Mouse (Mus musculus) CH12.LX (cell line): ENCODE results near the gene Nemp1. TPM values are rescaled to one million over a fixed set of nuclear protein-coding genes. Genes with fewer than 3 reads are reported as not detected.
A peak's percentile ranks its signal among the peaks of the same experiment; 100 is the strongest.

ENCODE experiments used
- DNase-seq: peaks from one replicate; pipeline ENCODE4 v3.0.0-alpha.2; 2013; ENCODE audit errors: extremely low read depth
- H3K27ac ChIP-seq: 2 replicates; pipeline ENCODE4 v1.5.1; 2012; ENCODE audit warnings: low read depth, mild to moderate bottlenecking, control low read depth, moderate library complexity; ENCODE audit not compliant: insufficient read depth
- H3K27me3 ChIP-seq: replicated peaks from 2 replicates; pipeline ENCODE3; 2012; ENCODE audit warnings: inconsistent platforms
- H3K36me3 ChIP-seq, 2 experiments: replicated peaks in 1 of 2; 2 replicates each; pipeline versions ENCODE3 to v1.6.1; 2012; ENCODE audit warnings: inconsistent platforms in 1 of 2, low read length in 1 of 2, mild to moderate bottlenecking in 1 of 2, mixed read lengths in 1 of 2, moderate library complexity in 1 of 2; ENCODE audit not compliant: control insufficient read depth in 1 of 2, insufficient read depth in 1 of 2
- H3K4me1 ChIP-seq, 2 experiments: 2 replicates each; pipeline ENCODE4 v1.6.1; 2012; ENCODE audit warnings: inconsistent platforms in 1 of 2, moderate library complexity in 1 of 2; ENCODE audit not compliant: insufficient read depth in 2 of 2, control insufficient read depth in 1 of 2
- H3K4me2 ChIP-seq: 2 replicates; pipeline ENCODE4 v1.6.1; 2012; ENCODE audit warnings: low read depth, mild to moderate bottlenecking, control low read depth; ENCODE audit not compliant: poor library complexity, insufficient read depth, severe bottlenecking
- H3K4me3 ChIP-seq, 3 experiments: fragments of 150-350 bp in 1 of 3; sonication (generic) in 1 of 3; replicated peaks in 1 of 3; 2 replicates each; pipeline versions ENCODE3 to v1.5.1; 2011 to 2012; ENCODE audit warnings: low read depth in 2 of 3, low read length in 2 of 3, mild to moderate bottlenecking in 2 of 3, moderate library complexity in 2 of 3, control low read depth in 1 of 3, improper control_type of control experiment in 1 of 3, inconsistent platforms in 1 of 3, mixed read lengths in 1 of 3; ENCODE audit not compliant: poor library complexity in 1 of 3
- H3K79me2 ChIP-seq: replicated peaks from 2 replicates; pipeline ENCODE4 v1.6.1; 2012; ENCODE audit warnings: mild to moderate bottlenecking, moderate library complexity; ENCODE audit not compliant: control insufficient read depth, poor library complexity, insufficient read depth, severe bottlenecking; ENCODE audit errors: extremely low read depth
- H3K9ac ChIP-seq: 2 replicates; pipeline ENCODE4 v1.6.1; 2012; ENCODE audit warnings: low read depth, mild to moderate bottlenecking, control low read depth, moderate library complexity; ENCODE audit not compliant: insufficient read depth
- H3K9me3 ChIP-seq: replicated peaks from 2 replicates; pipeline ENCODE3; 2012; ENCODE audit warnings: low read length, inconsistent platforms, mixed read lengths
- CHD1 ChIP-seq: IDR thresholded peaks from 2 replicates; pipeline ENCODE4 v1.6.1; 2012; ENCODE audit warnings: low read depth, low read length, improper control_type of control experiment, inconsistent platforms
- CTCF ChIP-seq, 2 experiments: IDR thresholded peaks in 1 of 2; conservative IDR thresholded peaks in 1 of 2; 2 replicates each; pipeline ENCODE4 v1.5.1; 2011 to 2012; ENCODE audit warnings: low read depth in 2 of 2, low read length in 2 of 2, improper control_type of control experiment in 1 of 2, inconsistent platforms in 1 of 2, mild to moderate bottlenecking in 1 of 2, moderate library complexity in 1 of 2
- E2F4 ChIP-seq: IDR thresholded peaks from 2 replicates; pipeline ENCODE4 v1.6.1; 2011; ENCODE audit warnings: low read depth, low read length, improper control_type of control experiment; ENCODE audit not compliant: insufficient replicate concordance
- EP300 ChIP-seq: IDR thresholded peaks from 2 replicates; pipeline ENCODE4 v1.6.1; 2011; ENCODE audit warnings: low read length, improper control_type of control experiment
- GABPA ChIP-seq: IDR thresholded peaks from 2 replicates; pipeline ENCODE4 v1.6.1; 2012; ENCODE audit warnings: low read depth, low read length, improper control_type of control experiment, inconsistent platforms; ENCODE audit not compliant: insufficient replicate concordance
- IRF4 ChIP-seq: IDR thresholded peaks from 2 replicates; pipeline ENCODE4 v1.6.1; 2014; ENCODE audit warnings: low read depth, mild to moderate bottlenecking, inconsistent platforms, low read length, improper control_type of control experiment
- JUN ChIP-seq: IDR thresholded peaks from 2 replicates; pipeline ENCODE4 v1.6.1; 2011; ENCODE audit warnings: low read depth, mild to moderate bottlenecking, low read length, improper control_type of control experiment, moderate library complexity; ENCODE audit not compliant: insufficient read depth
- KAT2A ChIP-seq: IDR thresholded peaks from 2 replicates; pipeline ENCODE4 v1.6.1; 2012; ENCODE audit warnings: low read length, improper control_type of control experiment, inconsistent platforms; ENCODE audit not compliant: insufficient replicate concordance
- MAFK ChIP-seq: IDR thresholded peaks from 2 replicates; pipeline ENCODE4 v1.6.1; 2011; ENCODE audit warnings: low read length, improper control_type of control experiment; ENCODE audit not compliant: insufficient replicate concordance
- MEF2A ChIP-seq: IDR thresholded peaks from 2 replicates; pipeline ENCODE4 v1.6.1; 2014; ENCODE audit warnings: low read depth, mild to moderate bottlenecking, inconsistent platforms, low read length, improper control_type of control experiment, borderline replicate concordance
- MXI1 ChIP-seq: IDR thresholded peaks from 2 replicates; pipeline ENCODE4 v1.6.1; 2011; ENCODE audit warnings: mild to moderate bottlenecking, low read depth, low read length, improper control_type of control experiment
- PAX5 ChIP-seq: IDR thresholded peaks from 2 replicates; pipeline ENCODE4 v1.6.1; 2012; ENCODE audit warnings: low read length, inconsistent platforms, mixed read lengths
- POLR2AphosphoS2 ChIP-seq: IDR thresholded peaks from 2 replicates; pipeline ENCODE4 v1.6.1; 2011; ENCODE audit warnings: low read depth, low read length, improper control_type of control experiment
- RAD21 ChIP-seq: IDR thresholded peaks from 2 replicates; pipeline ENCODE4 v1.6.1; 2011; ENCODE audit warnings: low read depth, mild to moderate bottlenecking, low read length, improper control_type of control experiment, moderate library complexity
- SIN3A ChIP-seq: IDR thresholded peaks from 2 replicates; pipeline ENCODE4 v1.6.1; 2012; ENCODE audit warnings: low read length, improper control_type of control experiment, inconsistent platforms
- UBTF ChIP-seq: IDR thresholded peaks from 2 replicates; pipeline ENCODE4 v1.6.1; 2012; ENCODE audit warnings: low read depth, mild to moderate bottlenecking, inconsistent platforms, low read length, improper control_type of control experiment, moderate library complexity
- ZC3H11A ChIP-seq: IDR thresholded peaks from 2 replicates; pipeline ENCODE4 v1.6.1; 2012; ENCODE audit warnings: low read depth, mild to moderate bottlenecking, inconsistent platforms, low read length, improper control_type of control experiment
- ZKSCAN1 ChIP-seq: IDR thresholded peaks from 2 replicates; pipeline ENCODE4 v1.6.1; 2012; ENCODE audit warnings: low read depth, inconsistent platforms, low read length, improper control_type of control experiment, borderline replicate concordance
- ZNF384 ChIP-seq: IDR thresholded peaks from 2 replicates; pipeline ENCODE4 v1.6.1; 2012; ENCODE audit warnings: low read depth, low read length, improper control_type of control experiment, inconsistent platforms
- dilution Hi-C: fragments of 300-500 bp; cut with MboI; formaldehyde crosslinking; loops from 2 replicates; pipeline ENCODE4 v1.14.3; 2020; ENCODE audit warnings: low sequenced_read_pairs; ENCODE audit not compliant: extremely low pct_unique_long_range_greater_than_20kb, extremely low pct_ligation_motif_present
- in situ Hi-C: fragments of 300-500 bp; cut with MboI; formaldehyde crosslinking; loops from 3 replicates; pipeline ENCODE4 v1.14.3; 2019; ENCODE audit warnings: low sequenced_read_pairs, low pct_ligation_motif_present, low pct_unique_long_range_greater_than_20kb, mixed read lengths
- polyA plus RNA-seq: library from polyadenylated mRNA; unstranded; fragments of >175 nt; gene quantifications from 2 replicates; pipeline ENCODE4 v1.2.1, GENCODE M21; 2012; ENCODE audit warnings: low read depth; ENCODE audit not compliant: insufficient read length
- total RNA-seq, 2 experiments: library from RNA; depleted of rRNA; stranded (reverse); fragments of 300-350 nt in 1 of 2; fragments of >200 nt in 1 of 2; gene quantifications; 2 replicates each; pipeline ENCODE4 v1.2.3; 2012 to 2014

The Nemp1 gene
- total and polyA plus RNA-seq, 3 experiments: 8.3 to 17.4 (median 13.2) TPM

DNA sequence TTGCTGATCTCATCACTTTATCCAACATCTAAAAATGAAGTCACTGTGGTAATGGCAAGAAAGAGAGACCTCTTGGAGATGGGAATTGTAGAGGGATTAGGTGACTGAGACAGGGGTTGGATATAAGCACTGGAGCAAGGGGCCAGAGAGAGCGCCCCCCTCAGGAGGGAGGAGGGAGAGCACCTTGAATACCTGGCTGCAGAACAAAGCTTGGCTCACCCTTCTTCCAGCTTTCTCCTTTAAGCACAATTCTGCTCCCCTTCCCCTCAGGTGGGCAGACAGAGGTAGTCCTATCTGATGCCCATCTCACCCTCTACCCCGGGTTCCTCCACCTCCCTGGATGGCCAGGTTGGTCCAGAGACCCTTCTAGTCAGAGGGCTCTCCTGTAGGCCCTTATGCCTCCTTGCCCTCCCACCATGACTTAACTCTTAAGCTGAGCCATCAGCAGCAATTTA, 38.1 kb downstream of the Nemp1 start, which contains the start of gene Myo1a:
Gene Myo1a (plus strand): TSS at position 405 of the 455 bp plus-strand sequence.
- Histone ChIP-seq H3K4me3 (no peak within 1 kb of the TSS), H3K27me3 (no peaks in the 10 kb centered on the region), H3K9me3 (no peaks in the 10 kb centered on the region), H3K36me3 (peaks cover 0 to 6% of the 10 kb centered on the region in 2 experiments)
- peak; percentile 28 to 45; a peak in 3 of 4 replicates for TF ChIP-seq CTCF (conservative IDR thresholded peaks at IDR 0.05 in 1 of 2, IDR thresholded peaks at IDR 0.05 in 1 of 2; ENCODE audit: low read depth in 2 of 2, low read length in 2 of 2)
- no peak for TF ChIP-seq UBTF
- TF ChIP-seq, all 38 proteins: peak for 1
- in situ Hi-C loops: no loop called here
- dilution Hi-C loops: no loop called here
- H3K79me2 ChIP-seq: no peaks in the 10 kb centered on the region
- DNase-seq: no peak
- H3K9ac ChIP-seq: no peak within 1 kb of the TSS
- H3K4me2 ChIP-seq: no peak within 1 kb of the TSS
- peaks cover 0 to 2% of the 10 kb centered on the region in 2 experiments; a peak in 1 of 4 replicates for H3K4me1 ChIP-seq
- no peak within 1 kb of the TSS for H3K27ac ChIP-seq

DNA sequence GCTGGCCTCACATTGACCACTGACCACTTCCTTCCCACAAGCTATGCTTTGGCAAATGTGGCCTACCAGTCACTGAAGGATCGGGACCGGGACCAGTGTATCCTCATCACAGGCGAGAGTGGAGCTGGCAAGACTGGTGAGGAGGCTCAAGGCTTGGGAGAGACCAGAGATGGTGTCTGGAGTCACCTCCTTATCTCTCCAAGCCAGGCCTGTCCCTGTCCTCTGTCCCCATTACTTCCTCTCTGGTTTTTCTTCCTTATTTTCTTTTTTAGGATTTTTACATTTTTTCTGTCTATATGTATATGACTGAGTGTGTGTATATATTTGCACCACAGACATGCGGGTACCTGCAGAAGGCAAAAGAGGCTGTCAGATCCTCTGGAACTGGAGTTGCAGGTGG, 39.1 kb downstream of the Nemp1 start:
- Histone ChIP-seq H3K27me3 (no peaks in the 10 kb centered on the region), H3K27ac (no peak overlapping the region), H3K79me2 (no peaks in the 10 kb centered on the region), H3K4me2 (no peak overlapping the region), H3K9me3 (no peaks in the 10 kb centered on the region), H3K4me1 (peaks cover 0 to 5% of the 10 kb centered on the region in 2 experiments; a peak in 1 of 4 replicates)
- no peak for DNase-seq
- in situ Hi-C loops: no loop called here
- TF ChIP-seq IRF4 (no peak), RAD21 (no peak), GABPA (no peak), E2F4 (no peak), ZNF384 (no peak), SIN3A (no peak), CTCF (conservative IDR thresholded peaks at IDR 0.05 in 1 of 2, IDR thresholded peaks at IDR 0.05 in 1 of 2; ENCODE audit: low read depth in 2 of 2, low read length in 2 of 2) (no peak)
- TF ChIP-seq, all 38 proteins: peak for 0
- Histone ChIP-seq H3K9ac (no peak overlapping the region), H3K36me3 (no peaks in the 10 kb centered on the region), H3K4me3 (no peak overlapping the region)
- dilution Hi-C loops: no loop called here

DNA sequence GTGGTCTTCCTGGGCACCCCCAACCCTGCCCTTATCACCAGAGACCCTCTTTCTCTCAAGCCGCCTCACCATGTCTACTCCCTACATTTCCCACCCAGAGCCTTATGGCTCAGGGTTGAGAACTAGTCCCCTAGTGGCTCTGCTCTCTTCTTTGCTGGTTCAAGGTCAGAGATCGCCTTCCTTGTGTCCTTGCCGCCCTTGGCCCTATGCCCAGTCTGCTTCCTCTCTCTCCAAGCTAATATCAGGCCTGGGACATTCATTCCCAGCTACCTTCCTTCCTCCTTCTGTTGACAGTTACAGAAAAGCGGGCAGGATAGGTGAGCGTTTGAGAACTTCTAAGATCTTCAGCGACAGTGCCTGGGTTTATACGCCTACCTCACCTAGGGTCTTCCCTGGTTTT, 41.0 kb downstream of the Nemp1 start:
- Histone ChIP-seq H3K9me3 (no peaks in the 10 kb centered on the region), H3K36me3 (no peaks in the 10 kb centered on the region), H3K4me2 (no peak overlapping the region), H3K27ac (no peak overlapping the region), H3K27me3 (no peaks in the 10 kb centered on the region), H3K9ac (no peak overlapping the region), H3K79me2 (no peaks in the 10 kb centered on the region), H3K4me1 (peaks cover 0 to 5% of the 10 kb centered on the region in 2 experiments; a peak in 1 of 4 replicates), H3K4me3 (no peak overlapping the region)
- in situ Hi-C loops (no loop called here), dilution Hi-C loops (no loop called here)
- TF ChIP-seq POLR2AphosphoS2 (no peak), MXI1 (no peak), RAD21 (no peak), MAFK (no peak), KAT2A (no peak), ZKSCAN1 (no peak), MEF2A (no peak), EP300 (no peak), PAX5 (no peak), CHD1 (no peak), CTCF (conservative IDR thresholded peaks at IDR 0.05 in 1 of 2, IDR thresholded peaks at IDR 0.05 in 1 of 2; ENCODE audit: low read depth in 2 of 2, low read length in 2 of 2) (no peak), ZNF384 (no peak), UBTF (no peak), JUN (no peak), ZC3H11A (no peak)
- no peak for DNase-seq
